Mouse (Mus musculus) midbrain, embryonic 16.5 days (tissue): ENCODE data around the gene B130006D01Rik. TPM values are rescaled to one million over a fixed set of nuclear protein-coding genes. Genes with fewer than 3 reads are reported as not detected.
"Not testable (repeated sequence)": the region's sequence is repeated elsewhere in the genome, so short reads cannot be mapped to it uniquely, and the experiment has no call there.

Experiments
- ATAC-seq: fragments of 200-750 bp; cut with Nextera tagmentation; 2 replicates; pipeline ENCODE4 v1.8.0; 2017; ENCODE audit warnings: moderate TSS enrichment
- H3K27ac ChIP-seq: fragments of 300-500 bp; sonication (generic); 2 replicates; pipeline ENCODE4 v1.5.1; 2014; ENCODE audit warnings: mild to moderate bottlenecking, low read length, mixed read lengths
- H3K27me3 ChIP-seq: fragments of 300-500 bp; sonication (generic); 2 replicates; pipeline ENCODE4 v1.6.1; 2014; ENCODE audit warnings: low read depth, low read length, mixed read lengths; ENCODE audit not compliant: control insufficient read depth, insufficient read depth
- H3K36me3 ChIP-seq: fragments of 300-500 bp; sonication (generic); 2 replicates; pipeline ENCODE4 v1.6.1; 2014; ENCODE audit warnings: mild to moderate bottlenecking, low read length, moderate library complexity, mixed read lengths; ENCODE audit not compliant: control insufficient read depth, insufficient read depth
- H3K4me1 ChIP-seq: fragments of 300-500 bp; sonication (generic); 2 replicates; pipeline ENCODE4 v1.6.1; 2014; ENCODE audit warnings: mild to moderate bottlenecking, low read length, mixed read lengths; ENCODE audit not compliant: control insufficient read depth, insufficient read depth
- H3K4me2 ChIP-seq: fragments of 300-500 bp; sonication (generic); 2 replicates; pipeline ENCODE4 v1.6.1; 2014; ENCODE audit warnings: mild to moderate bottlenecking, low read length, mixed read lengths
- H3K4me3 ChIP-seq: fragments of 300-500 bp; sonication (generic); 2 replicates; pipeline ENCODE4 v1.5.1; 2014; ENCODE audit warnings: low read depth, mild to moderate bottlenecking, low read length, moderate library complexity, mixed read lengths
- H3K9ac ChIP-seq: fragments of 300-500 bp; sonication (generic); 2 replicates; pipeline ENCODE4 v1.6.1; 2014; ENCODE audit warnings: low read depth, low read length, mixed read lengths
- H3K9me3 ChIP-seq: fragments of 300-500 bp; sonication (generic); replicated peaks from 2 replicates; pipeline ENCODE4 v1.6.1; 2014; ENCODE audit warnings: mild to moderate bottlenecking, low read length, mixed read lengths; ENCODE audit not compliant: control insufficient read depth, poor library complexity, severe bottlenecking
- WGBS: fragments of 180-500 bp; shearing (Covaris S2); extraction: QIAGEN DNeasy Blood & Tissue Kit; methylation state at CpG from one replicate; pipeline ENCODE4 v1.1.7; 2014; 5-methylcytosine and 5-hydroxymethylcytosine counted together
- polyA plus RNA-seq: library from polyadenylated mRNA; unstranded; fragments of >200 nt; fragmentation: Nextera tagmentation; extraction: Ambion mirVana; gene quantifications from 2 replicates; pipeline ENCODE4 v1.2.1, GENCODE M21; 2015

The B130006D01Rik gene
- polyA plus RNA-seq, 1 experiment from 2014 or later: 1.3 TPM

DNA sequence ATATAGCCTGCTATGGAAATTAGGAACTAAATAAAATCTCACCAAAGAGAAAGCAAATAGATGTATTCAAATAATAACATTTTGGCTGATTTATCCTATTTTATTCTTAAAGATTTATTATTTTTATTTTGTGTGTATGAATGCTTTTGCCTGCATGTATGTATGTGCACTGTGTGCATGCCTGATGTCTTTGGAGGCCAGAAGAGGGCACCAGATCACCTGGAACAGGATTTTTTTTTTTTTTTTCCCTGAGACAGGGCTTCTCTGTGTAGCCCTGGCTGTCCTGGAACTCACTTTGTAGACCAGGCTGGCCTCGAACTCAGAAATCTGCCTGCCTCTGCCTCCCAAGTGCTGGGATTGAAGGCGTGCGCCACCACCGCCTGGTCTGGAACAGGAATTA lies 31.8 kb downstream of the B130006D01Rik start:
- H3K4me3 ChIP-seq, H3K4me2 ChIP-seq, H3K4me1 ChIP-seq, H3K9me3 ChIP-seq, H3K27me3 ChIP-seq, ATAC-seq, H3K27ac ChIP-seq, H3K9ac ChIP-seq: not testable (repeated sequence)
- peaks cover 15% of the 10 kb centered on the region; the same call in 1 of the 2 replicates for H3K36me3 ChIP-seq
- 98% methylated on average over 4 of the region's 4 CpGs for WGBS

DNA sequence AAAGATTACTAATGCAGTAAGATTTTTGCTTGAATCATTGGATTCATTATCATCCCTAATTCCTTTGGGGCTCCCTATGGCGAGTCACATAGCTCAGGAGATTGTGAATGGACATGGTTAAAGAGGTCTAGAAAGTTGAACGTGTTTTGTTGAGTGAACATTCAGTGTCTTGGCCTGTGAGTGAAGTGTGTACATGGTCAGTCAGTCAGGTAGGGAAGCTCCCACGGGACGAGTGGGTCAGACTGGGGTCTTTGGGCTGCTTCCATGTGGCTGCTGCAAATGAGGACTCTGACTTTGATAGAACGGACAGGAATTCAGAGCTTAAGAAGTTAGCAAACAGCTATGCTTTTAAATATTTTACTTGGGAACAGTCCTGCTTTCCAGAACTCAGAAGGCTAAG lies 37.1 kb downstream of the B130006D01Rik start:
- no peak overlapping the region for H3K4me3 ChIP-seq
- WGBS: 91% methylated on average over 5 of the region's 5 CpGs
- H3K9ac ChIP-seq: no peak overlapping the region
- H3K27me3 ChIP-seq: no peaks in the 10 kb centered on the region
- H3K4me1 ChIP-seq: no peaks in the 10 kb centered on the region
- H3K27ac ChIP-seq: no peak overlapping the region
- H3K36me3 ChIP-seq: peaks cover 11% of the 10 kb centered on the region; the same call in 1 of the 2 replicates
- ATAC-seq: no peak
- no peaks in the 10 kb centered on the region for H3K9me3 ChIP-seq
- no peak overlapping the region for H3K4me2 ChIP-seq

DNA sequence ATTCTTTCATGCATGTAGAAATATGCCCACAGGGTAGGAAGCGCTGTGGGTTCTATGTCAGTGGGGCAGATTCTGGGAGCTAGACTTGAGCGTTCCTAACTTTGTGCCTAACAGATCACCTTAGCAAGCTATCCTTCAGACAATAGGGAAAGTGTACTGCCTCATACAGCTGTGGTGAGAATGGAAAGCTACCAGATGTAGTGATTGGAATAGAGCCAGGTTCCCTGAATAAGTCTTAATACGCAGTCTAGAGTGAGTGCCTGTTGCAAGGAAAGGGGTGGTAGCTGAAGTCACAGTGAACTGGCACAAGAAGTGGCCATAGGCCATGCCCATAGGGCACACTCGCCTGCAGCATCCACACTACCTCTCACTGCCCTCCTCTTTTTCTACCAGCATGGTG lies 39.6 kb downstream of the B130006D01Rik start:
- Histone ChIP-seq H3K9ac (no peak overlapping the region), H3K4me1 (no peaks in the 10 kb centered on the region), H3K36me3 (peaks cover 7% of the 10 kb centered on the region; the same call in 1 of the 2 replicates), H3K9me3 (no peaks in the 10 kb centered on the region), H3K4me2 (no peak overlapping the region), H3K27me3 (no peaks in the 10 kb centered on the region), H3K27ac (no peak overlapping the region), H3K4me3 (no peak overlapping the region)
- 93% methylated on average over 4 of the region's 4 CpGs for WGBS
- no peak for ATAC-seq

DNA sequence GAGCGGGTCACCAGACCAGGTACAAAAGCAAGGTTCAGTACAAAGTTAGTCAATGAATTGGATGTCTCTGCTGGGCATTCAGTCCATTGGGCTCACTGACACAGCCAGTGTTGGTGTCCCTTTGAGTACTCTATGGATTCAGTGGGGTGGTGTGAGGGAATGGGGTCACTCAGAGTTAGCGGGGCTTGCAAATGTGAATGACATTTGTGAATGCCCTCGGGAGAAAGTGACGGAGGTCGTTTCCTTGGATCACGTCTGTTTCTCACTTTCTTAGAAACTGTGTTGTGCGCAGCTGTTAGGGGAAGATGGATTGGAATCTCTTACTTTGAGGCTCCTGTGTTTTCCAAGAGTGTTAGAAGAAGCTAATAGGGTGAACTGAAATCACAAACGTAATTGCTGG lies 41.4 kb downstream of the B130006D01Rik start:
- Histone ChIP-seq H3K9me3 (no peaks in the 10 kb centered on the region), H3K27ac (no peak overlapping the region), H3K36me3 (peaks cover 14% of the 10 kb centered on the region; the same call in 1 of the 2 replicates), H3K27me3 (no peaks in the 10 kb centered on the region), H3K4me3 (no peak overlapping the region), H3K9ac (no peak overlapping the region), H3K4me1 (no peaks in the 10 kb centered on the region), H3K4me2 (no peak overlapping the region)
- no peak for ATAC-seq
- WGBS: 72% methylated on average over 8 of the region's 8 CpGs

DNA sequence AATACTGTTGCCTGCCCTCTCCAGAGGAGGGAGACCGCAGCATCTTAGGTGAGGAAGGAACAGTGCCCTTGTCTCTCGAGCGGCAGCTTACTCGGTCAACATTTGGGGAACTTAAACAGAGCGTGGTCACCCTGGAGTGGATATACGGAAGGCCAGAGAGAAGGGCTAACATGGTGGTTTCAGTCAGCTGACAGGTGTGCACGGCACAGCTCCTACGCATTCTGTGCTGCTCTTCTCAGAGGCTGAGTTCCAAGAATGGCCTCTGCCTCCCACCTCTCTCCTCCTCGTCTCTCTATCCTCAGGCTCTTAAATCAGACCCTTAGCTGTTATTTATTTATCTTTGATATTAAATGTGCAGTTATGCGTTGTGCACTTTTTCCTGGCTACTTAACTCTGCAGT lies 41.9 kb downstream of the B130006D01Rik start:
- no peak overlapping the region for H3K9ac ChIP-seq
- peaks cover 14% of the 10 kb centered on the region; the same call in 1 of the 2 replicates for H3K36me3 ChIP-seq
- no peaks in the 10 kb centered on the region for H3K9me3 ChIP-seq
- H3K4me1 ChIP-seq: no peaks in the 10 kb centered on the region
- WGBS: 84% methylated on average over 10 of the region's 10 CpGs
- H3K4me3 ChIP-seq: no peak overlapping the region
- no peak overlapping the region for H3K4me2 ChIP-seq
- no peak for ATAC-seq
- H3K27ac ChIP-seq: no peak overlapping the region
- H3K27me3 ChIP-seq: no peaks in the 10 kb centered on the region

DNA sequence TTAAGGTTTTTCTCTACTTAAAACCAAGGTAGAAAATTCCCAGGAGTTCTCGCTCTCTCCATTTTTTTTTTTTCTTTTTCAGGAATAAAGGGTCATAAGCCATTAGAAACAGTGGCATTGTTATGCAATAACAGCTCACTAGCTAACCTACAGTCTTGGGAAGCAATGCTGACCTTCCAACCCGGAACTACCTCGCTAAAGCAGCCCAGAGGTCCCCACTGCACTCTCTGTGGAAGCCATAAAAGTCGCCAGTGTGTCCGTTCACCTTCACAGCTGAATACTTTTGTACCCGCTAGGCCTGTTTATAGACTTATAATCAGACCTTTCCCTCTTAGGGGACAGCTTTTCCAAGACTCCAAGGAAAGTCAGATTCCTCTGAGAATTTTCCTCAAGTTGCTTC lies 44.9 kb downstream of the B130006D01Rik start:
- no peak overlapping the region for H3K9ac ChIP-seq
- no peaks in the 10 kb centered on the region for H3K9me3 ChIP-seq
- no peak overlapping the region for H3K27ac ChIP-seq
- H3K27me3 ChIP-seq: no peaks in the 10 kb centered on the region
- no peak overlapping the region for H3K4me3 ChIP-seq
- H3K36me3 ChIP-seq: peaks cover 14% of the 10 kb centered on the region; the same call in 1 of the 2 replicates
- ATAC-seq: no peak
- WGBS: 88% methylated on average over 6 of the region's 6 CpGs
- H3K4me2 ChIP-seq: no peak overlapping the region
- H3K4me1 ChIP-seq: no peaks in the 10 kb centered on the region

DNA sequence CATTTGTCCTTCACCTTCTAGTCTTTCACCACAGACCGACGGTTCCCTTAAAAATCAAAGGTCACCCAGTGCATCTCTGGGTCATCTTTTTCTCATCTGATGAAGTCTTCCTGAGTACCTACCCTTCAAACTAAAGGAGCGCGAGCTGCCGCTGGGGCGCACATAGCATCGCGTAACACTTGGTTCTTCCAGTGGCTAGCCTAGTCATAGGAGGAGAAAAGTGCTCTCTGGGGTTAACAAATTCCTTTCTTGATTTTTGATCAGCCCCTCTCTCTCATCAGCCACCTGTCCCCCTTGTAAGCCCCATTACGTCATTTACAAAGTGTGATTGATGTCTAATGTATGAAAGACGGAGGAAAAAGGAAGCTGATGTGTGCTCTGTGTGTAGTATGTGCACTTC lies 45.8 kb downstream of the B130006D01Rik start:
- ATAC-seq: no peak
- Histone ChIP-seq H3K4me1 (no peaks in the 10 kb centered on the region), H3K9ac (no peak overlapping the region), H3K4me3 (no peak overlapping the region), H3K27ac (no peak overlapping the region), H3K36me3 (peaks cover 7% of the 10 kb centered on the region; the same call in 1 of the 2 replicates), H3K4me2 (no peak overlapping the region), H3K9me3 (no peaks in the 10 kb centered on the region), H3K27me3 (no peaks in the 10 kb centered on the region)
- WGBS: 92% methylated on average over 10 of the region's 10 CpGs

DNA sequence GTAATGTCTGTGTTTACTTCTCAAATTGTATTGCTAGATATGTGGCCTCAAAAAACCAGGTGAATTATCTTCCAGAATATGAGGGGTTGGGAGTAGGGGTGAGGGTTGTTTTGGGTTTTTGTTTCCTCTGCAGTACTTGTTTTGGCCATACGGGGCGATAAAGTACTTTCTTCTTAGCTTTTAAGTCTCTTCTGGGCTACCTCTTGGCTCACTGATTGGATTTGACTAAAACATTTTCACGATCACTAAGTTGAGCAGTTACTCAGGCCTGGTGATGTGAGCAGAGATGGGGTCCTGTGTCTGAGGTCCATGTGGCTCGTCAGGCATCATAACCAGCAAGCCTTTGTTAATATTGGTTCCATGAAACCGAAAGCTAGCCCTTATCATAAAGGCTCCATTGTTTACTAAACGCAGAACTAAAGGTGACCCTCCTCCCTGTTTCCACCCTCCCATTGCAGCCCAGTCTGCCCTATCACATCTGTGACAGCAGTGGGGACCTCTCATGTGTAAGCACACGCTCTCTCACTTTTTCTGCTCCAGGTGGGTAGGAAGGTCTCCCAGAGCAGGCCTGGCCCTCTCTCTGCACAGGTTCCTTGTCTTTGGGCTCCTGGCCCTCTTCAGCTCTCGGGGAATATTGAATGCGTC lies 47.5 kb downstream of the B130006D01Rik start:
- Histone ChIP-seq H3K4me3 (no peak overlapping the region), H3K4me1 (no peaks in the 10 kb centered on the region), H3K36me3 (peaks cover 7% of the 10 kb centered on the region; the same call in 1 of the 2 replicates), H3K4me2 (no peak overlapping the region), H3K9me3 (no peaks in the 10 kb centered on the region), H3K27me3 (no peaks in the 10 kb centered on the region), H3K27ac (no peak overlapping the region), H3K9ac (no peak overlapping the region)
- WGBS: 61% methylated on average over 9 of the region's 9 CpGs
- ATAC-seq: no peak

DNA sequence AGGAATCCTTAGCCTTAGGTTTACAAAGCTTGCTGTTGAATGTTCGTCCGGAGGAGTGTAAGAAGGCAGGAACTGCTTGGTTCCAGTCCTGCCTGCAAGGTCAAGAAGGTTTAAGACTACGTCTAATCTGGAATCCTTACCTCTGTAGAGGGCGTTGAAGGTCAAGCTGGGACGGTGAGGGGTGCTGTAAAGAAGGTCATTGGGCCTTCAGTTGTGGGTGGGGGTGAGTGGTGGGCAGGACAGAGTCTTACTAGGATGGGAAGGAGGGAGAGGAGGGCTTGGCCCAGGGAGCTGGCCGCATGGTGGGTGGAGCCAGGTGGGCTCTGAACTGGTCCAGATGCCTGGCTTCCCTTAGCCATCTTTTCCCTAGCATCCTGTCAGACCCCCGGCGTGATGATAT lies 48.3 kb downstream of the B130006D01Rik start:
- H3K9ac ChIP-seq: no peak overlapping the region
- ATAC-seq: no peak
- no peak overlapping the region for H3K27ac ChIP-seq
- H3K9me3 ChIP-seq: no peaks in the 10 kb centered on the region
- no peak overlapping the region for H3K4me2 ChIP-seq
- peaks cover 7% of the 10 kb centered on the region; the same call in 1 of the 2 replicates for H3K36me3 ChIP-seq
- 92% methylated on average over 8 of the region's 8 CpGs for WGBS
- no peaks in the 10 kb centered on the region for H3K4me1 ChIP-seq
- H3K27me3 ChIP-seq: no peaks in the 10 kb centered on the region
- no peak overlapping the region for H3K4me3 ChIP-seq
